Mouse (Mus musculus): ENCODE measurements around the gene Gk5.

DNA sequence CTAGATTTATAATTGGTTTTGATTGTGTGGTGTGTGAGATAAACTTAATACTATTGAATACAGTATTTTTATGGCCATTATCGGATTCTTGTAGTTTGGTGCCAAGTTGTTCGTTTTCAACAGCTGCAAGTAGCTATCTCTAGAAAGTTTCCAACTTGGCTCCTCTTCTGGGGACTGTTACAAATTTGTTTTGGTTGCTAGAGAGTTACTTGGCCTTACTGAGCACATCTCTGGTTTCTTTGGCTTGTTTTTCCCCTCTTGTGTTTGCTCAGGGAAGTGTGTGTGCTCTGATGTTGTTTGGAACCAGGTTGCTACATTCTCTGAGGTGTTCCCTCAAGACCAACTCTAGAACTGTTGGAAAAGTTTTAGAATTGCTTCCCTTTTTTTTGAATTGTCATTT, 104.1 kb downstream of the Gk5 start:
- TF ChIP-seq CTCF (IDR thresholded peaks at IDR 0.05; ENCODE audit: low read depth, low read length), result no peak
- no peak for TF ChIP-seq TAL1 (conservative IDR thresholded peaks at IDR 0.05; ENCODE audit: low read depth, low read length)
- no peak for TF ChIP-seq POLR2AphosphoS5 (IDR thresholded peaks at IDR 0.05; ENCODE audit: insufficient replicate concordance, low read depth, low read length)
- no peak for TF ChIP-seq GATA1 (IDR thresholded peaks at IDR 0.05; ENCODE audit: borderline replicate concordance, low read length)
- TF ChIP-seq GATA2 (IDR thresholded peaks at IDR 0.05; ENCODE audit: borderline replicate concordance, low read depth, low read length), result no peak
